Comparison of ENCODE assay signal across 8 mouse cellular contexts in genomic region chr17:16900791-16901190, GRCm38 (mm10).
A peak's percentile ranks its signal among the peaks of the same experiment; 100 is the strongest.
DNase-seq lines count a peak whose midpoint lies in the region; ATAC-seq and TF ChIP-seq lines count a peak whose summit lies in the region.

No protein-coding gene starts in this region.

- in situ Hi-C loops in ES-E14 (cut with MboI; ENCODE audit: low sequenced_read_pairs in 2 of 2, unreplicated experiment in 2 of 2) = no loop called here

- no peaks in the 10 kb centered on the region for H3K9me3 ChIP-seq in hindbrain, embryonic 14.5 days (ENCODE audit: control insufficient read depth, low read length)
- peaks cover 9% of the 10 kb centered on the region for H3K9me3 ChIP-seq in hindbrain, embryonic 12.5 days (replicated peaks)
- no peaks in the 10 kb centered on the region for H3K9me3 ChIP-seq in ES-E14 (ENCODE audit: control insufficient read depth, insufficient read depth, low read depth, low read length)

- H3K4me3 ChIP-seq in hindbrain, embryonic 14.5 days (replicated peaks; ENCODE audit: low read length) = no peak overlapping the region
- H3K4me3 ChIP-seq in hindbrain, embryonic 12.5 days = no peak overlapping the region
- no peak overlapping the region for H3K4me3 ChIP-seq in ES-E14 (ENCODE audit: insufficient read depth in 1 of 2, low read depth in 1 of 2, low read length in 2 of 2, poor library complexity in 1 of 2, severe bottlenecking in 1 of 2)

- H3K9ac ChIP-seq in hindbrain, embryonic 14.5 days = no peak overlapping the region
- no peak overlapping the region for H3K9ac ChIP-seq in hindbrain, embryonic 12.5 days
- H3K9ac ChIP-seq in ES-E14 (ENCODE audit: insufficient read depth, low read depth, low read length, poor library complexity, severe bottlenecking) = no peak overlapping the region

- TF ChIP-seq CTCF in brain, embryonic 14.5 days (IDR thresholded peaks at IDR 0.05; ENCODE audit: borderline replicate concordance, extremely low read depth, insufficient read depth, insufficient read length) = peak; percentile 55; the same call in 1 of the 2 replicates

- no peak for ATAC-seq in hindbrain, embryonic 14.5 days (ENCODE audit: low FRiP score)
- no peak for ATAC-seq in hindbrain, embryonic 12.5 days (ENCODE audit: low FRiP score)

- no peaks in the 10 kb centered on the region for H3K27me3 ChIP-seq in hindbrain, embryonic 14.5 days (ENCODE audit: control insufficient read depth, insufficient read depth, low read length)
- H3K27me3 ChIP-seq in hindbrain, embryonic 12.5 days = no peaks in the 10 kb centered on the region

- no peaks in the 10 kb centered on the region for H3K4me1 ChIP-seq in hindbrain, embryonic 14.5 days (replicated peaks; ENCODE audit: control insufficient read depth, insufficient read depth, low read length)
- no peaks in the 10 kb centered on the region for H3K4me1 ChIP-seq in hindbrain, embryonic 12.5 days
- no peaks in the 10 kb centered on the region for H3K4me1 ChIP-seq in ES-E14 (ENCODE audit: control insufficient read depth in 2 of 2, insufficient read depth in 2 of 2, low read length in 2 of 2, poor library complexity in 1 of 2)

- 67% methylated on average over 2 of the region's 2 CpGs for WGBS in hindbrain, embryonic 14.5 days
- WGBS in hindbrain, embryonic 12.5 days = 73% methylated on average over 2 of the region's 2 CpGs

- no peaks in the 10 kb centered on the region for H3K36me3 ChIP-seq in hindbrain, embryonic 14.5 days (replicated peaks; ENCODE audit: control insufficient read depth, insufficient read depth)
- H3K36me3 ChIP-seq in hindbrain, embryonic 12.5 days = no peaks in the 10 kb centered on the region
- H3K36me3 ChIP-seq in ES-E14 (ENCODE audit: control insufficient read depth, insufficient read depth, low read length, poor library complexity, severe bottlenecking) = no peaks in the 10 kb centered on the region

- DNase-seq in hindbrain, embryonic 14.5 days (ENCODE audit: low spot score) = peak; percentile 82
- peak; percentile 35 for DNase-seq in ES-E14 (ENCODE audit: low read depth, low spot score)
- DNase-seq in brain, embryonic 14.5 days (ENCODE audit: low read depth) = peak; percentile 68
- peak; percentile 44 for DNase-seq in gastrocnemius, postnatal 10 days
- peak; percentile 28 to 65 for DNase-seq in left cerebral cortex, adult 18-20 months (ENCODE audit: low spot score in 2 of 2)
- peak; percentile 49 to 71 for DNase-seq in right cerebral cortex, adult 2 months (ENCODE audit: low spot score in 2 of 2)
- DNase-seq in ovary, adult 18-20 months (ENCODE audit: low spot score) = no peak

- no peak for TF ChIP-seq POLR2A in brain, embryonic 14.5 days (IDR thresholded peaks at IDR 0.05; ENCODE audit: borderline replicate concordance, extremely low read depth, insufficient read depth, insufficient read length, poor library complexity, severe bottlenecking)

- H3K27ac ChIP-seq in hindbrain, embryonic 14.5 days = no peak overlapping the region
- no peak overlapping the region for H3K27ac ChIP-seq in hindbrain, embryonic 12.5 days
- no peak overlapping the region for H3K27ac ChIP-seq in ES-E14 (ENCODE audit: insufficient read depth, low read depth, low read length, poor library complexity, severe bottlenecking)

- H3K4me2 ChIP-seq in hindbrain, embryonic 14.5 days (replicated peaks) = no peak overlapping the region
- H3K4me2 ChIP-seq in hindbrain, embryonic 12.5 days (replicated peaks) = no peak overlapping the region

TF ChIP-seq in ES-E14, 5 proteins besides CTCF, POLR2A, EP300 and RAD21:
- peak; percentile 45; the same call in 1 of the 2 replicates for TF ChIP-seq ZC3H11A (IDR thresholded peaks at IDR 0.05; ENCODE audit: borderline replicate concordance, low read depth, low read length)
- no peak for TF ChIP-seq MAFK (IDR thresholded peaks at IDR 0.05; ENCODE audit: insufficient read depth, low read depth, low read length)
